Mouse (Mus musculus): ENCODE data around the gene Hip1r.

The Hip1r gene

GRCm38 (mm10) chr5:123974179-123974485 lies 704 bp downstream of the Hip1r start:
- no peak for DNase-seq (ENCODE audit: low read depth, low spot score)

GRCm38 (mm10) chr5:123974616-123975111 lies 1.2 kb downstream of the Hip1r start:
- no peak for DNase-seq (ENCODE audit: low read depth, low spot score)

GRCm38 (mm10) chr5:123975668-123976180 lies 2.3 kb downstream of the Hip1r start:
- no peak for DNase-seq (ENCODE audit: low read depth, low spot score)

- DNase-seq (ENCODE audit: low read depth, low spot score): no peak
Measured at GRCm38 (mm10) chr5:123977231-123977630, 3.8 kb downstream of the Hip1r start.

GRCm38 (mm10) chr5:123978131-123978530 lies 4.7 kb downstream of the Hip1r start:
- no peak for DNase-seq (ENCODE audit: low read depth, low spot score)

GRCm38 (mm10) chr5:123979221-123979979 lies 6.0 kb downstream of the Hip1r start:
- DNase-seq (ENCODE audit: low read depth, low spot score): no peak

- no peak for DNase-seq (ENCODE audit: low read depth, low spot score)
Measured at GRCm38 (mm10) chr5:123979980-123980369, 6.5 kb downstream of the Hip1r start.

- no peak for DNase-seq (ENCODE audit: low read depth, low spot score)
Measured at GRCm38 (mm10) chr5:123980521-123981249, 7.3 kb downstream of the Hip1r start.

GRCm38 (mm10) chr5:123981250-123981554 lies 7.8 kb downstream of the Hip1r start:
- no peak for DNase-seq (ENCODE audit: low read depth, low spot score)

GRCm38 (mm10) chr5:123982838-123983237 lies 9.4 kb downstream of the Hip1r start:
- DNase-seq (ENCODE audit: low read depth, low spot score): no peak

- DNase-seq (ENCODE audit: low read depth, low spot score): no peak
Measured at GRCm38 (mm10) chr5:123985434-123985833, 12.0 kb downstream of the Hip1r start.

- no peak for DNase-seq (ENCODE audit: low read depth, low spot score)
Measured at GRCm38 (mm10) chr5:123986925-123987324, 13.5 kb downstream of the Hip1r start.

GRCm38 (mm10) chr5:123987511-123987910 lies 14.1 kb downstream of the Hip1r start:
- no peak for DNase-seq (ENCODE audit: low read depth, low spot score)

GRCm38 (mm10) chr5:123989941-123990885 lies 16.8 kb downstream of the Hip1r start:
- no peak for DNase-seq (ENCODE audit: low read depth, low spot score)

GRCm38 (mm10) chr5:123991321-123991720 lies 17.9 kb downstream of the Hip1r start:
- no peak for DNase-seq (ENCODE audit: low read depth, low spot score)

GRCm38 (mm10) chr5:123992193-123992637 lies 18.8 kb downstream of the Hip1r start:
- DNase-seq (ENCODE audit: low read depth, low spot score): no peak

GRCm38 (mm10) chr5:123992794-123993193 lies 19.4 kb downstream of the Hip1r start:
- no peak for DNase-seq (ENCODE audit: low read depth, low spot score)

- no peak for DNase-seq (ENCODE audit: low read depth, low spot score)
Measured at GRCm38 (mm10) chr5:123993263-123994036, 20.0 kb downstream of the Hip1r start.

- DNase-seq (ENCODE audit: low read depth, low spot score): no peak
Measured at GRCm38 (mm10) chr5:123994468-123994867, 21.0 kb downstream of the Hip1r start.

- no peak for DNase-seq (ENCODE audit: low read depth, low spot score)
Measured at GRCm38 (mm10) chr5:123995388-123995787, 22.0 kb downstream of the Hip1r start.

- DNase-seq (ENCODE audit: low read depth, low spot score): no peak
Measured at GRCm38 (mm10) chr5:123996194-123996593, 22.8 kb downstream of the Hip1r start.
